Mouse (Mus musculus): ENCODE results near the gene Got1.

DNA sequence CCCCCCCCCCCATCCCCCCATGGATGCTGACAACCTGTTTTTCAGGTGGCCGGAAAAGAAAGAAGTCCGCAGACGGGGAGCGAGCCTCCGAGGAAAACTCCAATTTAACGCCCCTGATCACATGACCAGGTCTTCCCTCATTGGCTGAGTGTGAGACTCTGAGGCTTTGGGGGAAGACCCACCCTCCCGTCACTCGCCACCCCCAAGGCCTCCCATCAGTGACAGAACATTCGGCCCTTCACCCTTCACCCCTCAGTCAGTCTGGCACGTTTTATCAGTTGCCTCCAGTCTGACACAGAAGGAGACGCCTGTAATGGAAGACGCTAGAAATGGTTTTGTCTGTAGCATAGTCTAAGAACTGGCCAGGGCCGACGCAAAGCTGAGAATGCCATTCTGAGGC, 29.5 kb downstream of the Got1 start:
- no peak for TF ChIP-seq POLR2A (IDR thresholded peaks at IDR 0.05; ENCODE audit: borderline replicate concordance, insufficient read depth, low read length)
- TF ChIP-seq CTCF (IDR thresholded peaks at IDR 0.05; ENCODE audit: borderline replicate concordance, insufficient read depth, low read depth, low read length): no peak

All from cerebellum, adult 2 months (tissue).